ENCODE assay signal across 24 mouse cellular contexts in genomic region chr7:130818813-130819212, GRCm38 (mm10). TPM values are rescaled to one million over a fixed set of nuclear protein-coding genes. Genes with fewer than 3 reads are reported as not detected.
A peak's percentile ranks its signal among the peaks of the same experiment; 100 is the strongest.
DNase-seq lines count a peak whose midpoint lies in the region; ATAC-seq lines count a peak whose summit lies in the region.
"Had no signal": no experiment of that assay in that cellular context is flagged by ENCODE, and none has a peak within 500 bp of the region (broad histone marks: within the 10 kb centered on the region; RNA-seq: fewer than 3 reads in every experiment).

No protein-coding gene starts in this region.

- no peak overlapping the region for H3K27ac ChIP-seq in kidney, embryonic 14.5 days (ENCODE audit: low read depth, low read length)
- H3K27ac ChIP-seq: embryonic facial prominence, embryonic 12.5 days; forebrain, embryonic 13.5 days; heart, embryonic 10.5 days; hindbrain, embryonic 14.5 days; midbrain, embryonic 10.5 days had no signal

- no peak overlapping the region for H3K4me2 ChIP-seq in kidney, embryonic 14.5 days (replicated peaks; ENCODE audit: low read depth, low read length)
- H3K4me2 ChIP-seq: embryonic facial prominence, embryonic 12.5 days; forebrain, embryonic 13.5 days; hindbrain, embryonic 14.5 days; liver, embryonic 11.5 days had no signal

- no peaks in the 10 kb centered on the region for H3K36me3 ChIP-seq in kidney, embryonic 14.5 days (ENCODE audit: control insufficient read depth, insufficient read depth, low read length)
- H3K36me3 ChIP-seq: embryonic facial prominence, embryonic 12.5 days; heart, embryonic 10.5 days; midbrain, embryonic 10.5 days had no signal

- ATAC-seq in common myeloid progenitor, adult 5-6 weeks (replicated peaks; ENCODE audit: low read depth, poor library complexity, severe bottlenecking), result peak; percentile 75
- ATAC-seq in megakaryocyte progenitor cell, adult 5-6 weeks (replicated peaks; ENCODE audit: poor library complexity), result peak; percentile 50
- ATAC-seq in kidney, embryonic 14.5 days (ENCODE audit: low FRiP score, low TSS enrichment), result no peak
- ATAC-seq: forebrain, embryonic 13.5 days had no signal

- H3K9me3 ChIP-seq in kidney, embryonic 14.5 days (ENCODE audit: control insufficient read depth, low read length), result no peaks in the 10 kb centered on the region
- H3K9me3 ChIP-seq: embryonic facial prominence, embryonic 12.5 days; forebrain, embryonic 13.5 days; heart, embryonic 10.5 days; midbrain, embryonic 10.5 days had no signal

- 78% methylated on average over 5 of the region's 5 CpGs for WGBS in kidney, embryonic 14.5 days

- H3K4me1 ChIP-seq in kidney, embryonic 14.5 days (ENCODE audit: control insufficient read depth, insufficient read depth, low read length), result no peaks in the 10 kb centered on the region
- H3K4me1 ChIP-seq: embryonic facial prominence, embryonic 12.5 days; forebrain, embryonic 13.5 days; midbrain, embryonic 10.5 days had no signal

- peak; percentile 21 for DNase-seq in 416B (ENCODE audit: low read depth)
- DNase-seq in CD4-positive, CD25-positive, alpha-beta regulatory T cell, adult 2 months (ENCODE audit: low read depth, low spot score), result peak; percentile 45
- no peak for DNase-seq in thymus, adult 18-20 months
- no peak for DNase-seq in ovary, postnatal 14 days (ENCODE audit: low spot score)
- DNase-seq: adrenal gland, adult 2 months; cerebellum, adult 8-10 months; gastrocnemius, postnatal 14 days; heart, postnatal 10 days; layer of hippocampus, postnatal 36 days; lung, adult 2 months; lung, postnatal 36 days had no signal

- no peak overlapping the region for H3K9ac ChIP-seq in kidney, embryonic 14.5 days (ENCODE audit: low read depth, low read length)
- H3K9ac ChIP-seq: embryonic facial prominence, embryonic 12.5 days; forebrain, embryonic 13.5 days; hindbrain, embryonic 14.5 days had no signal

- no peak overlapping the region for H3K4me3 ChIP-seq in kidney, embryonic 14.5 days (ENCODE audit: low read length)
- H3K4me3 ChIP-seq: embryonic facial prominence, embryonic 12.5 days; erythroblast, embryonic 14.5 days; forebrain, embryonic 13.5 days; heart, embryonic 10.5 days; midbrain, embryonic 10.5 days had no signal

- no peaks in the 10 kb centered on the region for H3K27me3 ChIP-seq in kidney, embryonic 14.5 days (ENCODE audit: control insufficient read depth, insufficient read depth, low read length)
- H3K27me3 ChIP-seq: embryonic facial prominence, embryonic 12.5 days; forebrain, embryonic 13.5 days had no signal

RNA-seq across cellular contexts. Expression of gene Btbd16, which starts 44.9 kb away (rescaled TPM):
- 0.32 and 0.68 TPM in 2 replicates for total RNA-seq in common myeloid progenitor, adult 5-6 weeks (2017)
- 0.52 and 0.71 TPM in 2 replicates for total RNA-seq in megakaryocyte progenitor cell, adult 5-6 weeks (2015)
- total RNA-seq in megakaryocyte progenitor cell, adult 5-6 weeks (2017), result 0.87 TPM in 1 of 2 replicates, not detected in the other
- not detected in 2 replicates for polyA plus RNA-seq in kidney, embryonic 14.5 days (2014; fragmentation: Nextera tagmentation; extraction: Ambion mirVana)
- total RNA-seq: adrenal gland, adult 2 months had no signal
- polyA plus RNA-seq: adrenal gland, adult 2 months; erythroblast, embryonic 14.5 days; forebrain, embryonic 13.5 days; hindbrain, embryonic 14.5 days; kidney, embryonic 16.5 days; limb, embryonic 11.5 days; liver, embryonic 11.5 days; lung, adult 2 months; midbrain, embryonic 10.5 days; neural tube, embryonic 11.5 days had no signal

RNA-seq across cellular contexts. Expression of gene Plekha1, which starts 46.7 kb away (rescaled TPM):
- total RNA-seq in common myeloid progenitor, adult 5-6 weeks (2017), result 10.2 and 16.6 TPM in 2 replicates
- total RNA-seq in megakaryocyte progenitor cell, adult 5-6 weeks (2015), result 12.4 and 14.0 TPM in 2 replicates
- total RNA-seq in megakaryocyte progenitor cell, adult 5-6 weeks (2017), result 19.3 and 23.3 TPM in 2 replicates
- polyA plus RNA-seq in kidney, embryonic 14.5 days (2014; fragmentation: Nextera tagmentation; extraction: Ambion mirVana), result 36.7 and 72.9 TPM in 2 replicates
- polyA plus RNA-seq: erythroblast, embryonic 14.5 days had no signal

Comparison
In these comparisons a context has a peak if more than half of its experiments do, and no peak if none do; other contexts are left out.
1. DNase-seq: peak in 416B (single experiment) and CD4-positive, CD25-positive, alpha-beta regulatory T cell, adult 2 months (single experiment); none in thymus, adult 18-20 months (0 of 2) and ovary, postnatal 14 days (single experiment).